10 mouse cellular contexts compared by ENCODE assay signal in genomic region chr2:48908866-48909265, GRCm38 (mm10). TPM values are rescaled to one million over a fixed set of nuclear protein-coding genes. Genes with fewer than 3 reads are reported as not detected.
DNase-seq lines count a peak whose midpoint lies in the region; ATAC-seq and TF ChIP-seq lines count a peak whose summit lies in the region.
"Had no signal": no experiment of that assay in that cellular context is flagged by ENCODE, and none has a peak within 500 bp of the region (broad histone marks: within the 10 kb centered on the region; RNA-seq: fewer than 3 reads in every experiment).

No protein-coding gene starts in this region.

- H3K27ac ChIP-seq in cerebellum, adult 2 months (ENCODE audit: insufficient read depth, low read length), result no peak overlapping the region
- H3K27ac ChIP-seq in kidney, postnatal 0 days, result no peak overlapping the region

- DNase-seq in cerebellum, adult 2 months, result peak in 1 of 2 experiments; percentile 21
- DNase-seq in cerebellum, adult 9-11 months, result no peak
- DNase-seq in kidney, postnatal 0 days (ENCODE audit: low spot score), result peak; percentile 71
- no peak for DNase-seq in kidney, postnatal 4 days
- DNase-seq in Patski (ENCODE audit: low read depth, low spot score), result no peak
- peak; percentile 29 for DNase-seq in lung, postnatal 10 days
- no peak for DNase-seq in kidney, postnatal 10 days
- DNase-seq: gastrocnemius, postnatal 14 days; right cerebral cortex, postnatal 4 days had no signal

- CTCF ChIA-PET in Patski (lab: Charles Lee), result interaction anchor here (1.4 to 2.1 kb wide), 3 partner anchors 17 to 404 kb away, joined by 3 to 13 read pairs (median 4); no protein-coding TSS in a partner anchor

- H3K4me1 ChIP-seq in cerebellum, adult 2 months (ENCODE audit: control insufficient read depth, insufficient read depth, low read length), result no peaks in the 10 kb centered on the region
- no peaks in the 10 kb centered on the region for H3K4me1 ChIP-seq in kidney, postnatal 0 days (replicated peaks; ENCODE audit: insufficient read depth, low read length)

- no peak overlapping the region for H3K4me2 ChIP-seq in kidney, postnatal 0 days (ENCODE audit: low read length)

- 41% methylated on average over 2 of the region's 2 CpGs for WGBS in cerebellum, adult 2 months
- 46% methylated on average over 2 of the region's 2 CpGs for WGBS in kidney, postnatal 0 days

- TF ChIP-seq CTCF in cerebellum, adult 2 months (IDR thresholded peaks at IDR 0.05; ENCODE audit: borderline replicate concordance, insufficient read depth, low read depth, low read length), result peak; percentile 31; the same call in 1 of the 2 replicates
- peak; percentile 70 for TF ChIP-seq CTCF in kidney, postnatal 0 days (IDR thresholded peaks at IDR 0.05; ENCODE audit: low read depth)
- peak; percentile 49 for TF ChIP-seq CTCF in Patski (IDR thresholded peaks at IDR 0.05)

- no peak overlapping the region for H3K4me3 ChIP-seq in cerebellum, adult 2 months (replicated peaks; ENCODE audit: insufficient read depth, low read depth, low read length)
- H3K4me3 ChIP-seq in kidney, postnatal 0 days (replicated peaks; ENCODE audit: low read depth, low read length), result no peak overlapping the region

- no peaks in the 10 kb centered on the region for H3K9me3 ChIP-seq in kidney, postnatal 0 days (replicated peaks; ENCODE audit: low read length)

- TF ChIP-seq POLR2A in cerebellum, adult 2 months (IDR thresholded peaks at IDR 0.05; ENCODE audit: borderline replicate concordance, insufficient read depth, low read length), result no peak

- POLR2A ChIA-PET in Patski (lab: Charles Lee), result no interaction called here

- ATAC-seq in kidney, postnatal 0 days (replicated peaks; ENCODE audit: low FRiP score, low read depth), result no peak
- ATAC-seq in Patski, result no peak
- ATAC-seq in erythroid progenitor cell, adult 5-6 weeks (replicated peaks; ENCODE audit: low FRiP score, poor library complexity, severe bottlenecking), result no peak

- peaks cover 19% of the 10 kb centered on the region for H3K36me3 ChIP-seq in kidney, postnatal 0 days (ENCODE audit: insufficient read depth, low read length)

- in situ Hi-C loops in Patski (cut with MboI; ENCODE audit: low pct_unique_long_range_greater_than_20kb), result loop anchor here (5.0 to 25.0 kb wide), 3 partner anchors 408 to 816 kb away; no protein-coding TSS in a partner anchor

- H3K9ac ChIP-seq in kidney, postnatal 0 days (ENCODE audit: low read depth, low read length), result no peak overlapping the region

- no peaks in the 10 kb centered on the region for H3K27me3 ChIP-seq in cerebellum, adult 2 months (ENCODE audit: control insufficient read depth, insufficient read depth, low read length)
- H3K27me3 ChIP-seq in kidney, postnatal 0 days (ENCODE audit: insufficient read depth, low read length), result no peaks in the 10 kb centered on the region
- H3K27me3 ChIP-seq in Patski, result no peaks in the 10 kb centered on the region

RNA-seq across cellular contexts. Expression of gene Mbd5, which starts 40.4 kb away (rescaled TPM):
- polyA plus RNA-seq in cerebellum, adult 2 months (2012; rRNA removed), result 29.3 and 32.7 TPM in 2 replicates
- 15.8 and 16.9 TPM in 2 replicates for polyA plus RNA-seq in kidney, postnatal 0 days (2015; fragmentation: Nextera tagmentation; extraction: Ambion mirVana)
- polyA plus RNA-seq in Patski (2021), result 22.2 TPM
- total RNA-seq in erythroid progenitor cell, adult 5-6 weeks (2015; ENCODE audit: low replicate concordance), result 39.6 and 46.9 TPM in 2 replicates
- 15.4 and 27.1 TPM in 2 replicates for total RNA-seq in erythroid progenitor cell, adult 5-6 weeks (2017; ENCODE audit: low replicate concordance)

RNA-seq across cellular contexts. Expression of gene Orc4, which starts 41.2 kb away (rescaled TPM):
- 58.2 and 62.9 TPM in 2 replicates for polyA plus RNA-seq in cerebellum, adult 2 months (2012; rRNA removed)
- 77.3 and 77.8 TPM in 2 replicates for polyA plus RNA-seq in kidney, postnatal 0 days (2015; fragmentation: Nextera tagmentation; extraction: Ambion mirVana)
- 65.6 TPM for polyA plus RNA-seq in Patski (2021)
- 82.5 and 101 TPM in 2 replicates for total RNA-seq in erythroid progenitor cell, adult 5-6 weeks (2015; ENCODE audit: low replicate concordance)
- total RNA-seq in erythroid progenitor cell, adult 5-6 weeks (2017; ENCODE audit: low replicate concordance), result 69.1 and 95.3 TPM in 2 replicates

Comparison
In these comparisons a context has a peak if more than half of its experiments do, and no peak if none do; other contexts are left out.
1. DNase-seq: peak in kidney, postnatal 0 days (single experiment) and lung, postnatal 10 days (single experiment); none in cerebellum, adult 9-11 months (single experiment), kidney, postnatal 4 days (0 of 2), Patski (single experiment) and kidney, postnatal 10 days (single experiment).
2. Peak in every context shown above with its lines, with median percentiles within 50 percentile points of each other: CTCF ChIP-seq.